Mouse (Mus musculus) urinary bladder, postnatal 10 days (tissue): ENCODE results near the gene Ctss.
A peak's percentile ranks its signal among the peaks of the same experiment; 100 is the strongest.
"Not testable (repeated sequence)": the region's sequence is repeated elsewhere in the genome, so short reads cannot be mapped to it uniquely, and the experiment has no call there.

ENCODE experiments used
- DNase-seq: peaks from one replicate; pipeline ENCODE4 v3.0.0; 2022; ENCODE audit warnings: low spot score

Gene Ctss

DNA sequence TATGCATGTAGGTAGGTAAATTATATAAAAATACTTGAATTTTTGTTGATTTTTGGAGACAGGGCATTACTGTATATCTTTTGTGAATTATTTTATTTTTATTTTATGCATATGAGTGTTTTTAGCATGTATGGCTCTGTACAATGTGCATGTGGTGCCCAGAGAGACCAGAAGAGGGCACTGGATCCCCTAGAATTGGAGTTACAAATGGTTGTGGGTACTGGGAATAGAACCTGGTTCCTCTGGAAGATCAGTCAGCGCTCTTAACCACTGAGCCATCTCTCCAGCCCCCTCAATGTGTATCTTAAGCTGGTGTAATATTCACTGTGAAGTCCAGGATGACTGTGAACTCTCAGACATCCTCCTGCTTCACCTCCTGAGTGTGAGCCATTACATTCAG, 8.3 kb downstream of the Ctss start:
- no peak for DNase-seq

GRCm38 (mm10) chr3:95538936-95539335, 12.3 kb downstream of the Ctss start:
- DNase-seq, result no peak

DNA sequence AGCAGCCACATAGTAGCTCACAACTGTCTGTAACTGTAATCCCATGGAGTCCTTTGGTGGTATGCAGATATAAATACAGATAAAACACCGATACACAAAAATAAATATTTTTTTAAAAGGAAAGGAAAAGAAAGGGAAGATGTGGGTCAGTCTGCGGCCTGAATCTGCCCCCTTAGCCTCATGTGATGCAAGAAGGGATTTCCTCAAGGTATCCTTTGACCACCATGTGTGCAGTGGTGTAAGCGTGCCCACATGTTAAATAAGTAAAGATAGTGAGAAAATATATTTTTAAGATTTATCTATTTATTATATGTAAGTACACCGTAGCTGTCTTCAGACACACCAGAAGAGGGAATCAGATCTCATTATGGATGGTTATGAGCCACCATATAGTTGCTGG, 13.3 kb downstream of the Ctss start:
- no peak for DNase-seq

DNA sequence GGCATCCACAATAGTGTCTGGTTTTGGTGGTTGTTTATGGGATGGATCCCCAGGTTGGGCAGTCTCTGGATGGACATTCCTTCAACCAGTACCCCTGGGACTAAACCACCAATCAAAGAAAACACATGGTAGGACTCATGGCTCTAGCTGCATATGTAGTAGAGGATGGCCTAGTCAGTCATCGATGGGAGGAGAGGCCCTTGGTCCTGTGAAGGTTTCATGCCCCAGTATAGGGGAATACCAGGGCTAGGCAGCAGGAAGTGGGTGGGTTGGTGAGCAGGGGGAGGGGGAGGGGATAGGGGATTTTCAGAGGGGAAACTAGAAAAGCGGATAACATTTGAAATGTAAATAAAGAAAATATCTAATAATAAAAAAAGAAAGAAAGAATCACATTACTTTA, 14.6 kb downstream of the Ctss start:
- not testable (repeated sequence) for DNase-seq

- DNase-seq, result no peak
Measured at GRCm38 (mm10) chr3:95542171-95542570, 15.6 kb downstream of the Ctss start.

GRCm38 (mm10) chr3:95542981-95543380, 16.4 kb downstream of the Ctss start:
- no peak for DNase-seq

DNA sequence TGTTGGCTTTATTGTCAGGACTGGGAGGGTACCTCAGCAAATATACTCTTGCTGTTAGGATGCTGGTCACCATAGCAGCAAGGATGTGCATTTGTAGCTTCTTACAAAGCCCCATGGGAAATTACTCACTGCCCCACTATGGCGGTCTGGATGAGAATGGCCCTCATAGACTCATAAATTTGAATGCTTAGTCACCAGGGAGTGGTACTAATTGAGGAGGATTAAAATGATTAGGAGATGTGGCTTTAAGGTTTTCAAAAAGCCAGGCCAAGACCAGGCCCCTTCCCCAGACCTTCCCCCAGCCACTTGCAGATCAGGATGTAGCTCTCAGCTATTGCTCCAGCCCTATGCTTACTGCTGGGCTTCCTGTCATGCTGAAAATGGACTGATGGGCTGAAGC, 23.6 kb downstream of the Ctss start:
- DNase-seq, result no peak

GRCm38 (mm10) chr3:95553986-95554385, 27.4 kb downstream of the Ctss start:
- no peak for DNase-seq

- DNase-seq, result no peak
Measured at GRCm38 (mm10) chr3:95559437-95559836, 32.9 kb downstream of the Ctss start, which contains the start of gene Hormad1. TSS of gene Hormad1 (plus strand) at chr3:95559677.

- DNase-seq, result no peak
Measured at GRCm38 (mm10) chr3:95560738-95561137, 34.2 kb downstream of the Ctss start.

DNA sequence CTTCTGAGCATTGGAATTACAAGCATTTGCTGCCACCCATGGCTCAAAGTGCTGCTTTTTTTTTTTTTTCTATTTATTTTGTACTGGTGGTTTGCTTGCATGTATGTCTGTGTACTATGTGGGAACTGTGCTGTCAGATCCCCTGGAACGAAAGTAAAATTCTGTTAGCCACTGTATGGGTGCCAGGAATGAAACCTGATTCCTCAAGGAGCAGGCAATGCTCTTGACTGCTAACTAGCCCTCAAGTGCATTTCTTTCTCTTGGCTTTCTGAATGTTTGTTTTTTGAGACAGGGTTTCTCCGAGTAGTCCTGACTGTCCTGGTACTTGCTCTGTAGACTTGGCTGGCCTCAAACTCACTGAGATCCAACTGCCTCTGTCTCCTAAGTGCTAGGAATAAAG, 35.2 kb downstream of the Ctss start:
- no peak for DNase-seq

GRCm38 (mm10) chr3:95569585-95569984, 43.0 kb downstream of the Ctss start:
- no peak for DNase-seq

- DNase-seq, result no peak
Measured at GRCm38 (mm10) chr3:95587754-95588603, 61.4 kb downstream of the Ctss start.

DNA sequence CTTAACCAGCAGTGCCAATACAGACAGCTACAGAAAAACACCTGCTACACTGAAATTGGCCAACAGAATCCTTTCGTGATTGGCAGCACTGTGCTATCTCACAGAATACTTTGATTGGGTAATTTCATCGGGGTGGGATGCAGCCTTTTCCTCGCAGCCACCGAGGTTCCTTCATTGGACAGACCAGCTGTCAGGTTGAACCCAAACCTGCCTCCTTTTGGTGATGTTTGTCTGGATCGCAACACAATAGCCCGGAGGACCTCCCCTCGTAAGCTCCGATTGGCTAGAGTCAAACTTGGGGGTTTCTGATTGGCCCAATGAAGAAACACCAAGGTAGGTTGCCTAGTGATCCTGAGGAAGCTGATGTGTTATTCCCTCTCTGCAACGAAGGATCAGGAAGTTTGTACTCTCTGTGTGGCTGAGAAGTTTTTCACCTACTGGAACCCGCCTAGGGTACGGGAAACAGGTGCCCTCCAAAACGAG, 62.1 kb downstream of the Ctss start, which contains the start of gene Golph3l:
Golph3l (plus strand) TSS at position 331 of the 483 bp plus-strand sequence.
- DNase-seq, result peak; percentile 75

GRCm38 (mm10) chr3:95598734-95599133, 72.1 kb downstream of the Ctss start:
- no peak for DNase-seq

- DNase-seq, result no peak
Measured at GRCm38 (mm10) chr3:95601287-95601686, 74.7 kb downstream of the Ctss start.
